Mouse (Mus musculus) G1E (cell line): Measurements from ENCODE around the gene Ergic2.

Source experiments
- CTCF ChIP-seq: IDR thresholded peaks from 2 replicates; pipeline ENCODE4 v1.5.1; 2012; ENCODE audit warnings: low read depth, low read length, inconsistent platforms, mixed read lengths
- GATA1 ChIP-seq: IDR thresholded peaks from 2 replicates; pipeline ENCODE4 v1.6.1; 2012; ENCODE audit warnings: borderline replicate concordance, low read length, inconsistent platforms, mixed read lengths

DNA sequence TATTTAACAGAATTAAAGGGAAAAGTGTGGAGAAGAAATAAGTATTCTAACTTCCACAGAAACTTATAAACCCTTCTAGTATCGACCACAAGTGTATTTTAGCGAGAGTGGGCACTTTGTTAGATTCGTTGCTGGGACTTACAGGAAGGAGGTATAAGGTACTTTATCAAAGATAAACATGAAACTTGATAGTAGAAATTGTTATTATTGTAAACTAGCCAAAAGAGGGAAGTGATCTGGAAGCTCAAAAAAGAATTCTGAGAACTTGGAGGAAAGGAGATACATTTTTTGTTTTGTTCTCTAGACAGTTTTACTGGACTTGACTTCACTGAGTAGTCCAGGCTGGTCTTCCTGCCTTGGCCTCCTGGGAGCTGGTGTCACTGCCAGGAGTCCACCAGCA, 39.3 kb downstream of the Ergic2 start:
- no peak for TF ChIP-seq GATA1
- no peak for TF ChIP-seq CTCF
